Mouse (Mus musculus) liver, postnatal 0 days (tissue): ENCODE measurements around the gene Tdrkh.

Source experiments
- CTCF ChIP-seq: sonication (generic); IDR thresholded peaks from 2 replicates; pipeline ENCODE4 v1.5.1; 2016; ENCODE audit warnings: antibody characterized with exemption, low read depth
- EP300 ChIP-seq: IDR thresholded peaks from 2 replicates; pipeline ENCODE4 v1.6.1; 2016; ENCODE audit warnings: antibody characterized with exemption, low read depth, mild to moderate bottlenecking

GRCm38 (mm10) chr3:94391001-94391400 lies 22.1 kb upstream of the Tdrkh start:
- TF ChIP-seq CTCF = no peak
- TF ChIP-seq EP300 = no peak
